Mouse (Mus musculus): ENCODE results near the gene Gpat2.

GRCm38 (mm10) chr2:127391323-127391722, 33.7 kb upstream of the Gpat2 start:
- TF ChIP-seq CTCF (IDR thresholded peaks at IDR 0.05; ENCODE audit: extremely low read depth, insufficient read depth, low read length) (no peak), POLR2A (IDR thresholded peaks at IDR 0.05; ENCODE audit: extremely low read depth, insufficient read depth, low read length) (no peak)
